Mouse (Mus musculus) megakaryocyte, embryonic 14.5 days (primary cell): ENCODE results near the gene Pald1. TPM values are rescaled to one million over a fixed set of nuclear protein-coding genes. Genes with fewer than 3 reads are reported as not detected.

ENCODE experiments used
- H3K27me3 ChIP-seq: replicated peaks from 2 replicates; pipeline ENCODE3; 2012; ENCODE audit warnings: inconsistent platforms
- H3K36me3 ChIP-seq: replicated peaks from 2 replicates; pipeline ENCODE3; 2012; ENCODE audit warnings: low read length, inconsistent platforms, mixed read lengths
- H3K4me1 ChIP-seq: 2 replicates; pipeline ENCODE4 v1.6.1; 2012; ENCODE audit warnings: inconsistent platforms
- H3K4me3 ChIP-seq: replicated peaks from 2 replicates; pipeline ENCODE3; 2012; ENCODE audit warnings: moderate library complexity, mild to moderate bottlenecking, inconsistent platforms
- H3K9me3 ChIP-seq: 2 replicates; pipeline ENCODE4 v1.6.1; 2012; ENCODE audit warnings: inconsistent platforms
- FLI1 ChIP-seq: IDR thresholded peaks from 2 replicates; pipeline ENCODE4 v1.6.1; 2012; ENCODE audit warnings: low read length, inconsistent platforms, mixed read lengths
- GATA1 ChIP-seq: IDR thresholded peaks from 3 replicates; pipeline ENCODE4 v1.6.1; 2012; ENCODE audit warnings: mixed read lengths, low read length, inconsistent platforms, borderline replicate concordance
- polyA plus RNA-seq: library from polyadenylated mRNA; stranded (reverse); fragments of >175 nt; gene quantifications from 2 replicates; pipeline ENCODE4 v1.2.3, GENCODE M21; 2012; ENCODE audit warnings: low replicate concordance; ENCODE audit not compliant: insufficient read depth

Pald1 gene
- polyA plus RNA-seq, 1 experiment, result 0.30 TPM

GRCm38 (mm10) chr10:61304046-61304445 is 79.3 kb downstream of the Pald1 start:
- no peak for TF ChIP-seq GATA1
- no peak for TF ChIP-seq FLI1
- peaks cover 5% of the 10 kb centered on the region; the same call in 1 of the 2 replicates for H3K4me1 ChIP-seq
- H3K27me3 ChIP-seq, result peaks cover 38% of the 10 kb centered on the region
- no peak overlapping the region for H3K4me3 ChIP-seq
- H3K9me3 ChIP-seq, result no peaks in the 10 kb centered on the region
- no peaks in the 10 kb centered on the region for H3K36me3 ChIP-seq

- no peaks in the 10 kb centered on the region for H3K9me3 ChIP-seq
- H3K4me3 ChIP-seq, result no peak overlapping the region
- TF ChIP-seq GATA1 (no peak), FLI1 (no peak)
- H3K27me3 ChIP-seq, result peaks cover 38% of the 10 kb centered on the region
- peaks cover 15% of the 10 kb centered on the region for H3K4me1 ChIP-seq
- H3K36me3 ChIP-seq, result no peaks in the 10 kb centered on the region
Observed at GRCm38 (mm10) chr10:61300996-61301395, 82.3 kb downstream of the Pald1 start.

GRCm38 (mm10) chr10:61297477-61297876 is 85.9 kb downstream of the Pald1 start, which contains the start of gene Prf1:
Prf1 (plus strand) TSS chr10:61297833.
- no peak within 1 kb of the TSS for H3K4me3 ChIP-seq

GRCm38 (mm10) chr10:61296713-61297445 is 86.5 kb downstream of the Pald1 start:
- Histone ChIP-seq H3K36me3 (no peaks in the 10 kb centered on the region), H3K4me3 (no peak overlapping the region), H3K9me3 (peaks cover 10% of the 10 kb centered on the region; the same call in 1 of the 2 replicates), H3K4me1 (peaks cover 11% of the 10 kb centered on the region), H3K27me3 (peaks cover 28% of the 10 kb centered on the region)
- TF ChIP-seq FLI1 (no peak), GATA1 (no peak)

More at GRCm38 (mm10) chr10:61297477-61297876, 85.9 kb downstream of the Pald1 start, which contains the start of gene Prf1:
- Histone ChIP-seq H3K27me3 (peaks cover 25% of the 10 kb centered on the region), H3K9me3 (peaks cover 10% of the 10 kb centered on the region; the same call in 1 of the 2 replicates), H3K4me1 (peaks cover 11% of the 10 kb centered on the region), H3K36me3 (no peaks in the 10 kb centered on the region)
- no peak for TF ChIP-seq FLI1
- no peak for TF ChIP-seq GATA1

GRCm38 (mm10) chr10:61294242-61294641 is 89.1 kb downstream of the Pald1 start:
- Histone ChIP-seq H3K9me3 (peaks cover 10% of the 10 kb centered on the region; the same call in 1 of the 2 replicates), H3K4me3 (no peak overlapping the region), H3K4me1 (peaks cover 11% of the 10 kb centered on the region), H3K36me3 (no peaks in the 10 kb centered on the region), H3K27me3 (peaks cover 21% of the 10 kb centered on the region)
- no peak for TF ChIP-seq FLI1
- TF ChIP-seq GATA1, result no peak

GRCm38 (mm10) chr10:61290479-61290878 is 92.9 kb downstream of the Pald1 start:
- peaks cover 11% of the 10 kb centered on the region; the same call in 1 of the 2 replicates for H3K9me3 ChIP-seq
- TF ChIP-seq FLI1 (no peak), GATA1 (no peak)
- H3K4me3 ChIP-seq, result no peak overlapping the region
- peaks cover 26% of the 10 kb centered on the region for H3K27me3 ChIP-seq
- no peaks in the 10 kb centered on the region for H3K36me3 ChIP-seq
- no peaks in the 10 kb centered on the region for H3K4me1 ChIP-seq

- 0 out of 2 replicates have a peak, but pooled peaks cover 8% of the 10 kb centered on the region for H3K9me3 ChIP-seq
Observed at GRCm38 (mm10) chr10:61290016-61290415, 93.3 kb downstream of the Pald1 start.

GRCm38 (mm10) chr10:61286246-61286645 is 97.1 kb downstream of the Pald1 start:
- Histone ChIP-seq H3K36me3 (no peaks in the 10 kb centered on the region), H3K9me3 (0 out of 2 replicates have a peak, but pooled peaks cover 7% of the 10 kb centered on the region), H3K27me3 (peaks cover 36% of the 10 kb centered on the region), H3K4me1 (no peaks in the 10 kb centered on the region), H3K4me3 (no peak overlapping the region)
- no peak for TF ChIP-seq GATA1
- TF ChIP-seq FLI1, result no peak

More at GRCm38 (mm10) chr10:61290016-61290415, 93.3 kb downstream of the Pald1 start:
- Histone ChIP-seq H3K36me3 (no peaks in the 10 kb centered on the region), H3K4me1 (no peaks in the 10 kb centered on the region), H3K27me3 (peaks cover 30% of the 10 kb centered on the region), H3K4me3 (no peak overlapping the region)
- no peak for TF ChIP-seq GATA1

GRCm38 (mm10) chr10:61285271-61285670 is 98.1 kb downstream of the Pald1 start:
- Histone ChIP-seq H3K4me1 (no peaks in the 10 kb centered on the region), H3K4me3 (no peak overlapping the region), H3K9me3 (0 out of 2 replicates have a peak, but pooled peaks cover 7% of the 10 kb centered on the region), H3K36me3 (no peaks in the 10 kb centered on the region), H3K27me3 (peaks cover 37% of the 10 kb centered on the region)
- TF ChIP-seq FLI1 (no peak), GATA1 (no peak)

GRCm38 (mm10) chr10:61284309-61284708 is 99.0 kb downstream of the Pald1 start:
- H3K4me3 ChIP-seq, result no peak overlapping the region
- H3K9me3 ChIP-seq, result 0 out of 2 replicates have a peak, but pooled peaks cover 7% of the 10 kb centered on the region
- H3K27me3 ChIP-seq, result peaks cover 43% of the 10 kb centered on the region
- no peak for TF ChIP-seq GATA1
- no peak for TF ChIP-seq FLI1
- no peaks in the 10 kb centered on the region for H3K36me3 ChIP-seq
- H3K4me1 ChIP-seq, result no peaks in the 10 kb centered on the region
